Mouse (Mus musculus) liver, adult 2 months (tissue): ENCODE data around the gene Odaph. TPM values are rescaled to one million over a fixed set of nuclear protein-coding genes. Genes with fewer than 3 reads are reported as not detected.
A peak's percentile ranks its signal among the peaks of the same experiment; 100 is the strongest.

Source experiments
- DNase-seq: peaks from one replicate; pipeline ENCODE4 v3.0.0-alpha.2; 2011; ENCODE audit warnings: low read depth, low spot score; ENCODE audit errors: extremely low read depth
- H3K27ac ChIP-seq: fragments of 200-500 bp; replicated peaks from 2 replicates; pipeline ENCODE4 v1.5.1; 2012; ENCODE audit warnings: low read depth, mild to moderate bottlenecking, control low read depth, inconsistent platforms, low read length; ENCODE audit not compliant: insufficient read depth
- H3K27me3 ChIP-seq: fragments of 200-500 bp; 2 replicates; pipeline ENCODE4 v1.6.1; 2012; ENCODE audit warnings: mild to moderate bottlenecking, moderate library complexity, low read length, inconsistent platforms; ENCODE audit not compliant: control insufficient read depth, insufficient read depth
- H3K36me3 ChIP-seq: fragments of 200-500 bp; 2 replicates; pipeline ENCODE4 v1.6.1; 2012; ENCODE audit warnings: low read length, inconsistent platforms; ENCODE audit not compliant: control insufficient read depth, insufficient read depth
- H3K4me1 ChIP-seq: fragments of 200-500 bp; 2 replicates; pipeline ENCODE4 v1.6.1; 2011; ENCODE audit warnings: low read length; ENCODE audit not compliant: control insufficient read depth, insufficient read depth
- H3K4me3 ChIP-seq: fragments of 200-500 bp; 2 replicates; pipeline ENCODE4 v1.5.1; 2011; ENCODE audit warnings: low read depth, mild to moderate bottlenecking, control low read depth, low read length, moderate library complexity; ENCODE audit not compliant: insufficient read depth
- H3K79me2 ChIP-seq: fragments of 200-500 bp; 2 replicates; pipeline ENCODE4 v1.6.1; 2012; ENCODE audit warnings: inconsistent platforms, mild to moderate bottlenecking, low read length, moderate library complexity; ENCODE audit not compliant: control insufficient read depth, insufficient read depth
- H3K9ac ChIP-seq: fragments of 200-500 bp; 2 replicates; pipeline ENCODE4 v1.6.1; 2012; ENCODE audit warnings: low read depth, mild to moderate bottlenecking, control low read depth, inconsistent platforms, low read length
- CTCF ChIP-seq: fragments of 200-500 bp; IDR thresholded peaks from 2 replicates; pipeline ENCODE4 v1.5.1; 2011; ENCODE audit warnings: low read depth, low read length, control low read depth
- POLR2A ChIP-seq: fragments of 200-500 bp; IDR thresholded peaks from 2 replicates; pipeline ENCODE4 v1.6.1; 2011; ENCODE audit warnings: low read length, control low read depth; ENCODE audit not compliant: insufficient read depth; ENCODE audit errors: extremely low read depth
- WGBS: fragments of 180-500 bp; shearing (Covaris S2); methylation state at CpG from one replicate; pipeline ENCODE4 v1.1.7; 2018; 5-methylcytosine and 5-hydroxymethylcytosine counted together
- polyA plus RNA-seq: library from polyadenylated mRNA; depleted of rRNA; stranded (reverse); fragments of >200 nt; gene quantifications from 2 replicates; pipeline ENCODE4 v1.2.3, GENCODE M21; 2012
- total RNA-seq: library from RNA; depleted of rRNA; stranded (reverse); fragments of >200 nt; gene quantifications from 2 replicates; pipeline ENCODE4 v1.2.3, GENCODE M21; 2014

Gene Odaph
- total and polyA plus RNA-seq, 2 experiments: not detected

- Histone ChIP-seq H3K4me1 (no peaks in the 10 kb centered on the region), H3K36me3 (no peaks in the 10 kb centered on the region), H3K9ac (no peak overlapping the region), H3K27me3 (no peaks in the 10 kb centered on the region), H3K27ac (no peak overlapping the region), H3K79me2 (no peaks in the 10 kb centered on the region), H3K4me3 (no peak overlapping the region)
- 72% methylated on average over 13 of the region's 13 CpGs for WGBS
- no peak for DNase-seq
- TF ChIP-seq CTCF: no peak
- no peak for TF ChIP-seq POLR2A
Observed at GRCm38 (mm10) chr5:91994546-91994945, 7.3 kb downstream of the Odaph start.

- H3K4me3 ChIP-seq: no peak overlapping the region
- 72% methylated on average over 2 of the region's 2 CpGs for WGBS
- no peak for TF ChIP-seq CTCF
- TF ChIP-seq POLR2A: no peak
- H3K27ac ChIP-seq: no peak overlapping the region
- no peak for DNase-seq
- H3K9ac ChIP-seq: no peak overlapping the region
- no peaks in the 10 kb centered on the region for H3K36me3 ChIP-seq
- no peaks in the 10 kb centered on the region for H3K79me2 ChIP-seq
- no peaks in the 10 kb centered on the region for H3K27me3 ChIP-seq
- no peaks in the 10 kb centered on the region for H3K4me1 ChIP-seq
Observed at GRCm38 (mm10) chr5:92000770-92001169, 13.5 kb downstream of the Odaph start.

- H3K79me2 ChIP-seq: no peaks in the 10 kb centered on the region
- 66% methylated on average over 2 of the region's 2 CpGs for WGBS
- no peak for TF ChIP-seq POLR2A
- peak; percentile 21; the same call in 1 of the 2 replicates for TF ChIP-seq CTCF
- H3K36me3 ChIP-seq: no peaks in the 10 kb centered on the region
- DNase-seq: peak; percentile 25
- H3K27me3 ChIP-seq: no peaks in the 10 kb centered on the region
- H3K27ac ChIP-seq: no peak overlapping the region
- H3K9ac ChIP-seq: no peak overlapping the region
- no peaks in the 10 kb centered on the region for H3K4me1 ChIP-seq
- no peak overlapping the region for H3K4me3 ChIP-seq
Observed at GRCm38 (mm10) chr5:92003011-92003410, 15.7 kb downstream of the Odaph start.

GRCm38 (mm10) chr5:92009827-92010226, 22.6 kb downstream of the Odaph start:
- TF ChIP-seq POLR2A (no peak), CTCF (no peak)
- 71% methylated on average over 2 of the region's 2 CpGs for WGBS
- Histone ChIP-seq H3K4me3 (no peak overlapping the region), H3K36me3 (no peaks in the 10 kb centered on the region), H3K9ac (no peak overlapping the region), H3K79me2 (no peaks in the 10 kb centered on the region), H3K27ac (no peak overlapping the region), H3K4me1 (no peaks in the 10 kb centered on the region), H3K27me3 (no peaks in the 10 kb centered on the region)
- no peak for DNase-seq

- no peaks in the 10 kb centered on the region for H3K36me3 ChIP-seq
- H3K4me1 ChIP-seq: no peaks in the 10 kb centered on the region
- TF ChIP-seq CTCF: no peak
- TF ChIP-seq POLR2A: no peak
- no peak for DNase-seq
- no peak overlapping the region for H3K9ac ChIP-seq
- WGBS: 55% methylated on average over 7 of the region's 7 CpGs
- no peaks in the 10 kb centered on the region for H3K27me3 ChIP-seq
- no peak overlapping the region for H3K27ac ChIP-seq
- H3K4me3 ChIP-seq: no peak overlapping the region
- no peaks in the 10 kb centered on the region for H3K79me2 ChIP-seq
Observed at GRCm38 (mm10) chr5:92011756-92012155, 24.5 kb downstream of the Odaph start.

GRCm38 (mm10) chr5:92019960-92020359, 32.7 kb downstream of the Odaph start:
- Histone ChIP-seq H3K79me2 (no peaks in the 10 kb centered on the region), H3K4me3 (no peak overlapping the region), H3K9ac (no peak overlapping the region), H3K4me1 (no peaks in the 10 kb centered on the region), H3K27me3 (no peaks in the 10 kb centered on the region), H3K27ac (no peak overlapping the region), H3K36me3 (no peaks in the 10 kb centered on the region)
- TF ChIP-seq POLR2A: no peak
- no peak for TF ChIP-seq CTCF
- 55% methylated on average over 2 of the region's 2 CpGs for WGBS
- DNase-seq: no peak
